Mouse (Mus musculus) CH12.LX (cell line): Measurements from ENCODE around the gene Hoxd11.

ENCODE experiments used
- CHD2 ChIP-seq: IDR thresholded peaks from 2 replicates; pipeline ENCODE4 v1.6.1; 2011; ENCODE audit warnings: low read length, improper control_type of control experiment
- MYC ChIP-seq: IDR thresholded peaks from 2 replicates; pipeline ENCODE4 v1.6.1; 2011; ENCODE audit warnings: low read depth, mild to moderate bottlenecking, improper control_type of control experiment, low read length

DNA sequence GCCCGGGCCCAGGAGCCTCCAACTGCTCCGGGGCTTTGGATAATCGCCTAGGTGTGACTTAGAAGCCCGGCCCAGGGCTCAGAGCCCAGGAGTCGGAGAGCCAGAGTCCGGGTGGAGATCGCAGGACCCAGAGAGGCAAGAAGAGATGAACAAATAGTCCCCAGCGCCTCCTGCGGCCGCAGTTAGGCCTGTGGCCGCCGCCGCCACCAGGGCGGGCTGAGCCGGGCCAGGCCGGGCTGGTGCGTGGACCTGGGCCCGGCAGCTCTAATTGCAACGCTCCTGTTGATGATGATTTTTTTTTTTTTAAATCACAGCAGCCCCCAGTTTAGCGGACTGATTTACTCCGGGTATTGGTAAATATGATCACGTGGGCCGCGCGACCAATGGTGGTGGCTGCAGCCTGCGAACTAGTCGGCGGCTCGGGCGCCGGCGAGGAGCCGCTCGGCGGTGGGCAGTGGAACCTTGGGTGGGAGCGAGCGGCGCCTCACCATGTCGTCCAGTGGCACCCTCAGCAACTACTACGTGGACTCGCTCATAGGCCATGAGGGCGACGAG, 18.3 kb downstream of the Hoxd11 start, which contains the start of gene Hoxd9:
- no peak for TF ChIP-seq MYC
- TF ChIP-seq CHD2, result no peak
